Mouse (Mus musculus) retina, postnatal 1 day (tissue): ENCODE measurements at regions not wholly inside any gene's neighbourhood (a gene's known extent, or its start where the extent isn't known, plus 50 kb on each side); places are given as distances from the start of the nearest gene placed in this dataset.

Source experiments
- DNase-seq: peaks from one replicate; pipeline ENCODE4 v3.0.0-alpha.2; 2012

DNA sequence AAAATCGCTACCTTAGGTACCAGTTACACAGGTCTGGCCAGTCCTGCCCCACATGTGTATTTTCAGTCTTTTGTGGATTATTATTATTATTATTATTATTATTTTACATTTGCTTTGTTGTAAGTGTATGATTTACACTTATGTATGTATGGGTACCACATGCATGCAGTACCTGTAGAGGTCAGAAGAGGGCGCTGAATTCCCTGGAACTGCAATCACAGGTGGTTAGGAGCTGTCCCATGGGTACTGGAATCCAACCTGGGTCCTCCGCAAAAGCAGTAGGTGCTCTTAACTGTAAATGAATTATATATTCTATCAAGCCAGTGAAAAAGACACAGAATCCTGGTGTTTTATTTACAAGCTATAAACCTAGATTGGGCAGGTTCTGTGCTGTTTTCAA, 131.4 kb upstream of the Psmd7 start:
- DNase-seq, result no peak

DNA sequence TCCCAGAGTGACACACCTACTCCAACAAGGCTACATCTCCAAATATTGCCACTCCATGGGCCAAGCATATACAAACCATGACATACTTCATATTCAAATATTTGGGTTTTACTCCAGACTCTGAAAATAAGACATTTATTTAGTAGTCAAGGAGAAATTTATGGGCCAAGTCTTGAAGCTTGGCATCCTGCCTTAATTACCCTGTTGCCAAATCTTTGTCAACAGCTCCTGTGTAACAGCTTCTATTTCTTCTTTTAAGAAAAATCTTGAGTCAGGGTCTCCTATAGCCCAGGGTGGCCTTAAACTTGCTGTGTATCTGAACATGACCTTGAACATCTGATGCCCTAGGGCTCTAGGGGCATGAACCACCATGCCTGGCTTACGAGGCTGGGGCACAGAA, 138.5 kb upstream of the Psmd7 start:
- DNase-seq, result no peak

DNA sequence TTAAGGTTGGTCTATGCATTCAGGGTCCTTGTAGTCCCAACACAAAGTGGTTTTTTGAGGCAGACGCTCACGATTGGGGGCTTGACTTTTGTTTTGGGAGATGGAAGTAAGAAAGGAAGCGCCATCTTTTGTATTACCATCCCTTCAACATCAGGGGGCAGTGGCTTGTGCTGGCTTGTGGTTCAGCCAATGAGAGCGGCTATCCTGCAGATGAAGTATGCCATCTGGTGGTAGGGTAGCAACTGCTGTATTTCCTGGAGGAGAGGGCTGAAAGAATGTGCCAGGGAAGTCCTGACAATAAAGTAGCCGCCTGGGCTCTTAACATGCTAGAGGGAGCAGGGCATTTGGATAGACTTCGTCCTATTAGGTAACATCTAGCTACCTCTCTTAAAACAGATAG, 139.0 kb upstream of the Psmd7 start:
- no peak for DNase-seq

DNA sequence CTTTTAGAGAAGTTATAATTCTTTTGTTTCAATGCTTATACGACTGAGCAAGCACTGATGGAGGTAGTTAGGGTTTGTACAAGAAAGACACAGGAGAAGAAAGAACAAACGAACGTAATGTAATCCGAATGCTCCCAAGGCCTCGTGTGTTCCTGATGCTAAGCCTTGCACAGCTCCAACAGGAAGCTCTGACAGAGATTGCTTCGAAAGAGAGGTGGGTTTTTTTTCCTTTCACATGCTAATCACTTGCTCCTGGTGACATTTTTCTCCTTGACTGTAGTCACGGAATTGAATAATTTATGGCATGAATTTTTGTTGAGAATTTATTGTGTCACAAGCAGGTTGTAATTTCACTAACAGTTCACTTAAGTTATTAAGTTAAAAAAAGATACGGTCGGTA, 150.8 kb upstream of the Psmd7 start:
- DNase-seq, result no peak

DNA sequence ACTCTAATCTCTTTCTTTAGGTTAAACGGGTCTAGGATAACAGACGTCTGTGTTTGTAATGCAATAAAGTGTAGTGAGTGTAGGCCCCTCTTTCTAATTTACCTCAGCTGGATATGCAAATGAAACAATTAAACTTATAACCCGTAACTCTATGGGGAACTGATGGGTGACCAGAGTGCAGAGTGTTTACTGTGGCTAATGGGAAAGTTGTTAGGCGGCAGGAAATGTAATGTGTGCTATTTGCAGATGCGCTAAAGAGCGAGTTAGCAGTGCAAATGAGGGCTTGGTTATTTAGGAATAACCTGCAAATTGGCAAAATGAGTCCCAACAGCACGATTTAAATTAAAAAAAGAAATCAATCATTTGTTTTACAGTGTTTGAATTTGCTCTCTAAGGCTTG, 168.8 kb upstream of the Psmd7 start:
- no peak for DNase-seq

DNA sequence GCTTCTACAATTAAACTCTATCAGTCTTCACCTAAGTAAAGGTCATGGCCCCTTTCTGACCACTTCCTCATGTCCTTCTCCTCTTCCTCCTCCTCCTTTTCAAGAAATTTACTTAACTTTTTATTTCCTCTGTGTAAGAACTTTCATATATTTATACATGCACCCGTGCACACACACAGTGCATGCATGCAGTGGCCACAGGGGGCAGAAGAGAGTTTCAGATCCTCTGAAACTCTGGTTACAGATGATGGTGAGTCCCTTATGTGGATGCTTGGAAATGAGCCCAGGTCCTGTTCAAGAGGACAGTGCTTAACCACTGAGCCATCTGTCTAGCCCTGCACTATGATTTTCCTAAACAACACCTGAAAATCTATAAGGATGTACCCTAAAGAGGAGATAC, 170.4 kb upstream of the Psmd7 start:
- peak; percentile 10 for DNase-seq

DNA sequence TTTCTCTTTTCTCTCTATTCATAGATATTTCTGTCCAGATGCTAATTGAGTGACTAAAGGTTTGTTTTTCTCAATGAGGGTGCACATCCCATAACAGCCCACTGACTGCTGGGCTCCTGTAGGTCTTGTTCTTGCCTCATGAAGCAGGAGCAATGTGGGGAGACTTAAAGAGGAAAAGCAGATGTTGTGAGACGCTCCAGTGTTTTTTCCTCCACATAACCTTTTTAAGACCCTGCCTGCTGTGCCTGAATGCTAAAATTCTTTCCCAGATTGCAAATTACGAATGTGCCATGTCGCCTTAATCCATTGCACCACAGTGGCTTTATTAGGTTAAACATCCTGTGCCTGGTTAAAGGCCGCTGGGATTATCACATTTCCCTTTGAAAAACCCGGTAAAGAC, 165.5 kb upstream of the Zfhx3 start:
- peak; percentile 22 for DNase-seq

DNA sequence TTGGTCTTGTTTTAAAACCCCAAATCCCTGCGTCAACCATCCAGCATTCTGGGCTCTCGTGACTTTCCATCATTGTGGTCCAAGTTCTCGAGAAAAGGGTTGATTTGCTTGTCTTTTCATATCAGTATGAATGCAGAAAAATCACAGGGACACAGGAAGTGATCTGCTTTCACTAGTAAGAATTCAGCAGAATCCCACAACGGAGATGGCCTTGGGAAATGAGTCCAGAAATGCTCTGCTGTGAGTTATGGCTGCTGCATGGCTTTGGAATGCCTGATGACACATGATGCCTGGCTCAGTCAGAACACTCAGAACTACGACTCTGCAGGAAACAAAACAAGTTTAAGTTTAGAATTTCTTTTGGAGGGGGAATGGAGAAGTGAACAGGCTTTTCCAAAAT, 156.7 kb upstream of the Zfhx3 start:
- DNase-seq, result no peak

DNA sequence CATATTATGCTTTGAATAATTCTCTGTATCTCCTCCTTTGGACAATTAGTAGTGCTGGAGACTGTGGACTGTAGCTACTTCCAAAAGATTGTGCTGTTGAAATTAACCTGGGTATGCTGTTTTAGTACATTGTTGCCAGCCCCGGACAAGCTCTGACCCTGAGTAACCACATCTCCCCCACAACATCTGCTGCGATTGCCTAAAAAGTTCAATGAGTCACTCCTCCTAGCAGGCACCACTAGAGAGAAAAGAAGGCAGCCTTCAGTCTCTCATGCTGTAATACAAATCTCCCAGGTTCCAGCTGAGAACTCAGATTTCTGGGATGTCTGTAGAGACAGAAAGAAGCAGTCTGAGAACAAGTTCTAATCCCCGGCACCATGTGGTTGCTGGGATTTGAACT, 150.2 kb upstream of the Zfhx3 start:
- DNase-seq, result no peak

DNA sequence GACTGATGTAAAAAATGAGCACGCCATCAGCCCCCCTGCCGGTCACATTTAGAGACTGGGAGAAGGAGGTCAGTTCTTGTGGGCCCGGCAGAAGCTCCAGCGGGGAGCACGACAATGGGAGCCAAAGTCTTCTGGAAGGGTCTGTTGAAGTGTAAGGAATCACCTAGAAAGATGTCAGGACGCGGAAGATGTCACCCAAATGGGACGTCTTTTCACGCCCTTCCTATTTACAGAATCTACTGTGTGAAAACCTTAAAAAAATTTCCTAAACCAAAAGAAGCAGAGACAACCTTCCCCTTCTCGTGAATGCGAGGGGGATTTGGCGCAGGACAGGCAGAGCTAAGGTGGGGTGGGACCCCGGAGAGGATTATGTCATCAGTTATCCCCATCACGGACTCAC, 127.5 kb upstream of the Zfhx3 start:
- peak; percentile 40 for DNase-seq

DNA sequence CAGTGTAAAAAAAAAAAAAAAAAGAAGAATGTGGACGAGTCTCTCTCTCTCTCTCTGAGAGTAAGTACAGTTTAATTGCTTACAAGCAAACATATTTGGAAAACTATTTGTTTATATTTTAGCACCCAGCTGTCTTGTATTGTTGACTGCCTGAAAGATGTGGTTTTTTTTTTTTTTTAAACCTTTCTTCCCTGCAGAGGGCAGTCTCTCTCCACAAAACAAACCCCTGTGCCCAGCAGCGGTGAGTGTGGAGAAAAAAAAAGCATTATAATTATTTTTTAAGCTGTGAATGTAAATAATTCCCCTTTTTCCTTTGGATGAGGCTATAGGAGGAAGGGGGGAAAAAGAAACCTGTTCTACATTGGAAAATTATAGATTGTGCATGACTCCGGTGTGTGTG, 126.7 kb upstream of the Zfhx3 start:
- peak; percentile 61 for DNase-seq

DNA sequence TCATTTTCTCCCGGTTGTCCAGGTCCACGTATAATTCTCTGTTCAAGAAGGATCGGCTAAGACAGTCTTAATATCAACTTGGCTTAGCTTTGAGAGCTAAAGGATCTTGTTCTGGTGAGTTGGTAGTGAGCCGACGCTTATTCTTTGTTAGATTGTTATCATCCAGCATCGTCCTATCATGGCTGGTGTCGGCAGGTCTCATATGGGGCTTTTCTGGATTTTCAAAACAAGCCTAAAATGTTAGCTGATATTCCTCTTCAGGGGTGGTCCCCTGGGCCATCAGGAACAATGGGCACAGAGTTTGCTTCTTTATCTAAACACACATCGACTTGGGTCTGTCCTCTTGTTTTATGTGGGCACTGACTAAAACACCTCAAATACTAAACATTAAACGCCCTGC, 124.6 kb upstream of the Zfhx3 start:
- no peak for DNase-seq

DNA sequence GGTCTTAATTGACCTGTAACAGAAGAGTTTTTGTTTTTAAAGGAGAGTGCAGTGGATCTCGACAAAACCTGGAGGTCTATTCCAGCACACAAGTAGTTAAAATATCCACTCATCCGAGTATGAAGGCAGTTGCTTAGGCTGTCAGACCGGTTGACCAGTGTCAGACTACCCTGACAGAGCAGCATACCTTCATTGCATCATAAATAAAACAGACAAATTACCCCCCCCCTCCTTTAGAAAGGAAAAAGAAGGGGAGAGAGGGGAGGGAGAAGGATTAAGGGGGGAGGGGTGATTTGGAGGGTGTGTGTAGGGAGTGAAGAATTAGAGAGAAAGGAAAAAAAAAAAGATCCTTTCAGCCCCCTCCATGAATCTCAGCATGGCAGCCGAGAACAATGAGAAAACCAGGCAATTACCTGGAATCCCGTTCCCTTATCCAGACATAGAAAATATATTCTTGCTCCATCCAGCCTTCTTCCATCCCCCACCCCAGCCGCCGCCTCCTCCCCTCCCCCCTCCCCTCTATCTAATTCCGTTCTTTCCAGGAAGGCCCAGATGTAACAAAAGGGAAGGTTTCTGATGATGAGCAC, 122.2 kb upstream of the Zfhx3 start:
- no peak for DNase-seq

DNA sequence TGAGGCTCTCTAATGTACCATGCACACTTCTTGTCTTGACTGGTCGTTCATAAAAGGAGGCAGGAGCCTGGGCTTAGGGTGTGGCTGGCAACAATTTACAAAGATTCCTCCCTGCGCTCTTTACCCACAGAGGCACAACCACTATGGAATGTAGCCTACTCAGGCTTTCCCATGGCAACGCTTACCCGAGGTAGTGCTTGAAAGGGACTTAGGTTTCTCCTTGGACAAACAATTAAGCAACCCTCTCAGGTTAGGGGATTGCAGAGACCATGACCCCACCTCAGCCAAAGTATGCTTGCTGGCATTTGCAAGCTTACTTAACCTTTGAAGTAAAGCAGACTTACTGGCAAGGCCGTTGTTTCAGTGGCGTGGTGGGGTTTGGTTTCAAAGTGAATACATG, 120.9 kb upstream of the Zfhx3 start:
- DNase-seq, result no peak

DNA sequence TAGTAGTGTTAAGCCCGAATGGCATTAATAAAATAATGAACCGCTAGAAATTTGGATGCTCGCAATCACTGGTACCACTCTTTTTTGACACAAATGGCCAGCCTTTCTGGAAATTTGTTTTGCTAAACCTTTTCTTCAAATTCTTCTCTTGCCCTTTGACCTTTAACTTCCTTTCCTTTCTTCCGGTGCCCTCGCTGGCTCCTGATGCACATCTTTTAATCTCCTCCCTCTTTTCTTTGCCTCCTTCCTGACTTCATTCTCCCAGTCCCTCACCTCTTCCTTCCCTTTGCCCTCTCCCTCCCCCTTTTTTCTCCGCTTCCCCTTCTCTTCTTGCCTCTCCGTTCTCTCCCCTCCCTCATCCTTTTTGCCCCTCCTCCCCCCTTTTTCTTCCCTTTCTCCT, 118.3 kb upstream of the Zfhx3 start:
- DNase-seq, result peak; percentile 12

DNA sequence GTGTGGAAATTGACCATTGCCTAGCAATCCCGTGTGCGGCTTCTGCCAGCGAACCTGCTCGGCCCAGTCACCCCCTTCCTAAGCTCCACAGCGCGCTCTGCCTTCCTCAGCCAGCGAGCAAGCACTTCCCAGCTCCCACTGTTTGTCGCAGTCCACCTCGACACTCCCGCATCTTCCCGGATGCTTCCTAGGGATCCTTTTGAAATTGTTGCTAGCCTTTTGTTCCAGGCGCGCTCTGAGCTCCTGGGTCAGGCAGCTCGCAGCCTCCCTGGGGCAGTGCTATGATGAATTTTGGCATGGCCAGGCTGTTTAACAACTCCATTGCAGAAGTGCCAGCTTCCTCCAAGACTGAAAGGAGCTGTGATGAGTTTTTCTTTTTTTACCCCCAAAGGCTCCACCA, 117.8 kb upstream of the Zfhx3 start:
- peak; percentile 61 for DNase-seq

DNA sequence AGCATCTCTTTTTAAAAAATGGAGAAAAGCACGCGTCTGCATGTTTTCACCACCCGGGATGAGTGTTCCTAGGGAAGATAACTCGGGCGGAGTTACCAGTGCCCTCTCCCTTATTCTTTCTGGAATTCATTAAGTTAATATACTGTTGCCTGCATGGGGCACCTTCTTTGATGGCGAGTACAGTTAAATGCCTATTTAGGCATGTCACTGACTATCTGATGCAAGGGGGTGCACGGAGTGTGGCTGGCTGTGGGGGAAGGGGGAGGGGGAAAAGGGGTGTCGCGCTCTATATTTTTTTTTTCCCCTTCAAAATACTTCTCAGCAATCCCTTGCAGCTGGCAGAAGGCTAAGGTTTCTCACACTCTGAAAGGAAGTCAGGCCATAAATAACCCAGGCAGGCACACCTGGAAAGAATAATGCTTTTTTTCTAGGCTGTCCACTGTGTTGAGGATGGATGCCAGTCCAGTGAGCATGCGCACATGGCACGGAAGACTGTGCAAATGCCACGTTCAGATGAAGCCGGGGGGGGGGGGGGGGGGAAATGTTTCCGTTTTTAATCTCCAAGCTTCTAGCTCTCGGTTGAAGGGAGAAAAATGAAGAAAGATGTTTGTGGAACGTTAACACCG, 114.8 kb upstream of the Zfhx3 start:
- no peak for DNase-seq

DNA sequence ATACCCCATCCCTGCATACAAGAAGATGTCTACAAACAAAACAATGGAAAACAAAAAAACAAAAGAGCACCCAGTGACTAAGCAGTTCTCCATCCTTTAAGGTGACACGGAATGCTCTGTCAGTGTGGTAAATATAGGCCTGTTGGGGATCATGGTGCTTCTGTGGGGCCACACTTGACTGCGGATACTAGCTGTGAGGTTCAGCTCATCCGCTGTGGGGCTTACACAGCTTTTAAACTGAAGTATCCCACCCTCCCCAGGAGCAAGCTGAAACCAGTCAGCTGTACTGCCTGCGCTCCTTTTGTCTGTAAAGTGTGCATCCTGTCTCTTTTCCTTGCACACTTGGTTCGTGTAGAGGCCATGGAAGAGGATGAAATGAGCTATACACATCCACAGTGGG, 113.9 kb upstream of the Zfhx3 start:
- DNase-seq, result no peak

DNA sequence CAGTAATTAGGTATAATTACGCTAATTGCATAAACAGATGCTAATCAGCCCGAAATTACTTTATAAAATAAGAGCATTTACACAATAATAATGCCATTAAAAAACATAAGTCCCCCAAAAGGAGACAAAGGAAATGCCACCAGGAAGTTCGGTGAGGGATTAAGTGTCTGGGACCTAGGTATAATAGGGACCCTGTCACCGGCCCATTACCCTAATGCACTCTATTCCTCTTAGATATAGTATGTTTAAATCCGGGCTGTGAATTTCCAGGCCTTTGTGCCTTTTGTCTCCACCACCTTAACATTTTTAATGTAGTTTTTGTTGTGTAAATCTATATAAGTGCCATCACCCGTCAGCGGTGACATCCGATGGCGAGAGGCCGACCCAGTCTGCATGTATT, 109.0 kb upstream of the Zfhx3 start:
- no peak for DNase-seq

DNA sequence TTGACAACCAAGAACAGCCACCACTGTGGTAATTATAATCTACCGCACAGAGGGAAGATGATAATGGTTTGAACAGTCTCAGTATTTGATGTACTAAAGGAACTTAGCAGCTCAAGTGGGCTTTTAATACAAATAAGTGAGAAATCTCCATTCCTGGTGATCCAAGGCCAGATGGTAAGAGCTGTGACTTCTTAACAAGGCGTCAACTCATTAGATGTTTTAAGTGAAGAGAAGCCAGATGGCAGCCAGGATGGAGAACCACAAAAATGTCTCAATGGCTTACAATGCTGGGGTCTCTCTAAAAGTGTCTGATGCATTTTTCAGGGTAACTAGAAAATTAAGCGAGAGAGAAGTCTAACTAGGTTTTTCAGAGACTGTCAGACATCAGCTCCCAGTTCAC, 96.3 kb upstream of the Zfhx3 start:
- no peak for DNase-seq

DNA sequence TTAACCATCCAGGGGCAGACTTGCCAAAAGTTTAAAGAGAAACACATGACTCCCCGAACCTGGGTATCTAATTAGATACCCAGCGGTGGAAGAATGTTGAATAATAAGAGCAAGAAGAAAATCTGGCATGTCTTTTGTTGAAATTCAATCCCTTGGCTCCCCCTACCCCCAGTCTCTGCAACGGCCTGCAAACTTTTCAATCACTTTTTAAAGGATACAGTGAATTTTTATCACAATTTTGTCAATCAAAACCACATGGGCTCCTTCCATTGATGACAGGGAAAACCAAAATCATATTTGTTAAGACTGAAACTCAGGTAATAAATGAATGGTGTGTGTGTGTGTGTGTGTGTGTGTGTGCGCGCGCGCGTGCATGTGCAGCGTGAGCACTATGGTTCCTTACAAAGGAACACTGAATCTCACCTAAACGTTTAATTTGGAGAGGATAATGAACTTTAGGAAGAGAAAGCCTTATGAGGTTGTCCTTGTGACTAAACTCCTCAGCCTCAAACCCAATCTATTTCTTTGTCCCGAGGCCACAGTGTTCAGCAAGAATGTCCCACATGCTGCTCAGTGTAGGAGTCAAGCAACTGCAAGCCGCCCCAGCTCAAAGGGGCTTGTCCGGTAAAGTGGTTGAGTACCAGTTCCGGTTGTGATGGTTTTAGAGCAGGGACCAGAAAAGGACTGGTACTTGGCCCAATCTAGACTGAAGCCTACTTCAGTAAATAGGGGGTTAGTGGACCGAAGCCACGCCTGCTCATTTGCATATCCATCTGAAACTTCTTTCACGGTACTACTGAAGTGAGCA, 91.0 kb upstream of the Zfhx3 start:
- DNase-seq, result no peak

DNA sequence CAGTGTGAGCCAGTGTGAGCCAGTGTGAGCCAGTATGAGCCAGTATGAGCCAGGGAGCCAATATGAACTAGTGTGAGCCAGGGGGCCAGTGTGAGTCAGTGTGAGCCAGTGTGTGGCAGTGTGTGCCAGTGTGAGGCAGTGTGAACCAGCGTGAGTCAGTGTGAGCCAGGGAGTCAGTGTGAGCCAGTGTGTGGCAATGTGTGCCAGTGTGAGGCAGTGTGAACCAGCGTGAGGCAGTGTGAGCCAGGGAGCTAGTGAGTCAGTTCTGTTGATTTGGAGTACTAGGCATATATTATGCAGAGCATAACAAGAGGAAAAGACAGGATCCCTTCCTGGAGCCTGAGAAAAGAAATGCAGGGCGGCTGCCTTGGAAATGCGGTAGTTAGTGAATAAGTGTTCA, 82.7 kb upstream of the Zfhx3 start:
- no peak for DNase-seq

DNA sequence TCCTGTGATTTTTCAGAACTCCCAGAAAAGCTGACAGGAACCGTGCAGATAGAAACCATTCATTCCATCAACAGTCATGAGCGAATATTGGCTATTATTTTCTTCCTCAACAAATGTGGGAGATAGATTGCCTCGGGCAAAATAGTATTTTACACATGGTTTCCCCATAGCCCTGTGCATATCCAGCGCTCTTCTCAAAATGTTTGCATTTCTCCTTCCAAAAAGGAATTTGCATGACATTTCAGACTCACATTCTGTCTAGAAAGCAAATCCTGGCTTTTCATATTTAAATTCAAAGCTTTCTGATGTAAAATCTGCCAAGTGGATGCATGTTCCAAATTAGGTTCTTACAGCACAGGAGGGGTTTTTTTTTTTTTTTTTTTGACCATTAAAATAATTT, 82.2 kb upstream of the Zfhx3 start:
- peak; percentile 34 for DNase-seq

DNA sequence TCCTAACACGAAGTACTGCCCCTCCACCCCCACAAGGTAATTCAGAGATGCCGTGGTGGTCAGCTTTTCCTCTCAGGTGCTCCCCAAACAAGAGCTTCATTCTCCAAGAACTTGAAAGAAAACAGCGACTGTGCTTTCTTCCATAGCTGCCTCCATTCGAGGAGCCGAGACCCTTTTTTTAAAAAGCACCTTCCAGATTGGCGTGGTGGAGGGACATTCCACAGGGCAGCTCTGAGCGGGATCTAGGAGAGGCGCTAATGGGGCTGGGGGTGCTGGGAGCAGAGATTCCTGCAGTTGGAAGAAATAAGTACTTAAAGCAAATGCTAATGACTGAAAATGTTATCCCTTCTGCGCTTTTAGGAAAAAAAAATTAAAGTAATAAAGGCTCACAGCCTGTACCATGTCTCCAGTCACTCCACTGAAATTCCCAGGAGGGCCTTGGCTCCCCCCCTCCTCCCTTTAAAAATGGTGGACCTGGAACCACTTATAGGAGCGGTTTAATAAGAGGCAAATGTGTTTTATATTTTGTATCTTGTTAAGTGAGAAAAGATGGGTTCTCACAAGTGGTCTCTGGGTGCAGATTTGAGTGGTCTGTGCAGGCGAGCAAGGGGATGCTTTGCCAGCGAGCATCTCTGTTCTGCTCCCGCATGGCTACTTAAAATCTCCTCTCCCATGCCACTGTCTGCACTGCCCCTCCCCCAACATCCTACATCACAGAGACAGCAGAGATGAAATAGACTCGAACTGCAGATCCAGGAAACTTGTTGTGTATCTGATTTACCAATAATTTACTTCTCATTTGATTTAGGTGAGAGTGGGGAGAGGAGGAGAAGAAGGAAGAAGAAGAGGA, 77.4 kb upstream of the Zfhx3 start:
- DNase-seq, result no peak
